Mouse (Mus musculus) intestine, embryonic 15.5 days (tissue): Measurements from ENCODE around the gene Nqo1. TPM values are rescaled to one million over a fixed set of nuclear protein-coding genes. Genes with fewer than 3 reads are reported as not detected.

Source experiments
- ATAC-seq: fragments of 200-750 bp; cut with Nextera tagmentation; 2 replicates; pipeline ENCODE4 v1.8.0; 2017; ENCODE audit warnings: moderate TSS enrichment, moderate library complexity
- H3K27ac ChIP-seq: fragments of 300-500 bp; sonication (generic); 2 replicates; pipeline ENCODE4 v1.5.1; 2015; ENCODE audit warnings: mild to moderate bottlenecking, inconsistent platforms
- H3K27me3 ChIP-seq: fragments of 300-500 bp; sonication (generic); replicated peaks from 2 replicates; pipeline ENCODE4 v1.6.1; 2015; ENCODE audit warnings: inconsistent platforms
- H3K36me3 ChIP-seq: fragments of 300-500 bp; sonication (generic); 2 replicates; pipeline ENCODE4 v1.6.1; 2015; ENCODE audit warnings: inconsistent platforms
- H3K4me1 ChIP-seq: fragments of 300-500 bp; sonication (generic); replicated peaks from 2 replicates; pipeline ENCODE4 v1.6.1; 2015; ENCODE audit warnings: inconsistent platforms
- H3K4me2 ChIP-seq: fragments of 300-500 bp; sonication (generic); replicated peaks from 2 replicates; pipeline ENCODE4 v1.6.1; 2015; ENCODE audit warnings: mild to moderate bottlenecking, inconsistent platforms
- H3K4me3 ChIP-seq: fragments of 300-500 bp; sonication (generic); replicated peaks from 2 replicates; pipeline ENCODE4 v1.5.1; 2015; ENCODE audit warnings: inconsistent platforms
- H3K9ac ChIP-seq: fragments of 300-500 bp; sonication (generic); 2 replicates; pipeline ENCODE4 v1.6.1; 2015; ENCODE audit warnings: inconsistent platforms
- H3K9me3 ChIP-seq: fragments of 300-500 bp; sonication (generic); 2 replicates; pipeline ENCODE4 v1.6.1; 2016; ENCODE audit warnings: inconsistent platforms
- WGBS: fragments of 180-500 bp; shearing (Covaris S2); methylation state at CpG from one replicate; pipeline ENCODE4 v1.1.7; 2015; 5-methylcytosine and 5-hydroxymethylcytosine counted together
- polyA plus RNA-seq: library from polyadenylated mRNA; unstranded; fragments of >200 nt; fragmentation: Nextera tagmentation; extraction: Ambion mirVana; gene quantifications from 2 replicates; pipeline ENCODE4 v1.2.1, GENCODE M21; 2015

Gene Nqo1
- polyA plus RNA-seq, 1 experiment from 2014 or later: 18.2 TPM

GRCm38 (mm10) chr8:107435421-107435961 is 32.5 kb upstream of the Nqo1 start:
- H3K9me3 ChIP-seq: no peaks in the 10 kb centered on the region
- H3K27me3 ChIP-seq: no peaks in the 10 kb centered on the region
- 28% methylated on average over 11 of the region's 11 CpGs for WGBS
- H3K4me2 ChIP-seq: peak overlapping the region; percentile 82
- H3K9ac ChIP-seq: peak overlapping the region; percentile 92; the same call in 1 of the 2 replicates
- peak overlapping the region; percentile 89; the same call in 1 of the 2 replicates for H3K27ac ChIP-seq
- 0 out of 2 replicates have a peak, but pooled peaks cover 11% of the 10 kb centered on the region for H3K4me1 ChIP-seq
- peak; percentile 24 for ATAC-seq
- H3K36me3 ChIP-seq: no peaks in the 10 kb centered on the region
- H3K4me3 ChIP-seq: peak overlapping the region; percentile 90

GRCm38 (mm10) chr8:107430821-107431220 is 27.8 kb upstream of the Nqo1 start:
- no peaks in the 10 kb centered on the region for H3K9me3 ChIP-seq
- H3K9ac ChIP-seq: no peak overlapping the region
- H3K27me3 ChIP-seq: no peaks in the 10 kb centered on the region
- no peak overlapping the region for H3K4me3 ChIP-seq
- H3K4me1 ChIP-seq: 0 out of 2 replicates have a peak, but pooled peaks cover 4% of the 10 kb centered on the region
- 71% methylated on average over 8 of the region's 8 CpGs for WGBS
- H3K36me3 ChIP-seq: no peaks in the 10 kb centered on the region
- ATAC-seq: no peak
- H3K27ac ChIP-seq: no peak overlapping the region
- no peak overlapping the region for H3K4me2 ChIP-seq

- H3K4me1 ChIP-seq: peaks cover 8% of the 10 kb centered on the region
- no peak overlapping the region for H3K4me2 ChIP-seq
- ATAC-seq: no peak
- 0 out of 2 replicates have a peak overlapping the region, but pooled peaks have one; percentile 85 for H3K4me3 ChIP-seq
- no peak overlapping the region for H3K9ac ChIP-seq
- H3K27ac ChIP-seq: no peak overlapping the region
- 0 out of 2 replicates have a peak, but pooled peaks cover 5% of the 10 kb centered on the region for H3K36me3 ChIP-seq
- H3K27me3 ChIP-seq: no peaks in the 10 kb centered on the region
- 42% methylated on average over 8 of the region's 8 CpGs for WGBS
- H3K9me3 ChIP-seq: no peaks in the 10 kb centered on the region
Observed at GRCm38 (mm10) chr8:107425230-107425597, 22.2 kb upstream of the Nqo1 start.

- Histone ChIP-seq H3K4me1 (peaks cover 8% of the 10 kb centered on the region), H3K4me3 (peak within 1 kb of the TSS; percentile 85), H3K36me3 (peaks cover 10% of the 10 kb centered on the region; the same call in 1 of the 2 replicates), H3K27ac (peak within 1 kb of the TSS; percentile 72), H3K4me2 (peak within 1 kb of the TSS; percentile 66), H3K9me3 (no peaks in the 10 kb centered on the region), H3K9ac (peak within 1 kb of the TSS; percentile 91), H3K27me3 (no peaks in the 10 kb centered on the region)
- ATAC-seq: peak; percentile 99
- under 1% methylated on average over 50 of the region's 50 CpGs for WGBS
Observed at GRCm38 (mm10) chr8:107424597-107425229, 21.7 kb upstream of the Nqo1 start, which contains the start of gene Nob1. Nob1 (minus strand) TSS chr8:107425051.

- peaks cover 8% of the 10 kb centered on the region for H3K4me1 ChIP-seq
- 26% methylated on average over 9 of the region's 9 CpGs for WGBS
- peaks cover 14% of the 10 kb centered on the region; the same call in 1 of the 2 replicates for H3K36me3 ChIP-seq
- H3K27me3 ChIP-seq: no peaks in the 10 kb centered on the region
- peak; percentile 10; the same call in 1 of the 2 replicates for ATAC-seq
- H3K27ac ChIP-seq: 0 out of 2 replicates have a peak overlapping the region, but pooled peaks have one; percentile 72
- peak overlapping the region; percentile 66 for H3K4me2 ChIP-seq
- H3K4me3 ChIP-seq: peak overlapping the region; percentile 85
- no peaks in the 10 kb centered on the region for H3K9me3 ChIP-seq
- peak overlapping the region; percentile 91 for H3K9ac ChIP-seq
Observed at GRCm38 (mm10) chr8:107424176-107424575, 21.2 kb upstream of the Nqo1 start.

GRCm38 (mm10) chr8:107417001-107417400 is 14.0 kb upstream of the Nqo1 start:
- Histone ChIP-seq H3K27me3 (no peaks in the 10 kb centered on the region), H3K4me2 (no peak overlapping the region), H3K9me3 (no peaks in the 10 kb centered on the region), H3K27ac (no peak overlapping the region), H3K36me3 (peaks cover 53% of the 10 kb centered on the region), H3K9ac (no peak overlapping the region), H3K4me1 (no peaks in the 10 kb centered on the region), H3K4me3 (no peak overlapping the region)
- WGBS: 92% methylated on average over 12 of the region's 12 CpGs
- no peak for ATAC-seq

- ATAC-seq: no peak
- H3K36me3 ChIP-seq: peaks cover 54% of the 10 kb centered on the region
- WGBS: 89% methylated on average over 10 of the region's 10 CpGs
Observed at GRCm38 (mm10) chr8:107413881-107414280, 10.9 kb upstream of the Nqo1 start.

GRCm38 (mm10) chr8:107412552-107412951 is 9.5 kb upstream of the Nqo1 start:
- H3K4me3 ChIP-seq: no peak overlapping the region
- 89% methylated on average over 8 of the region's 8 CpGs for WGBS
- peaks cover 49% of the 10 kb centered on the region for H3K36me3 ChIP-seq
- ATAC-seq: no peak
- no peaks in the 10 kb centered on the region for H3K9me3 ChIP-seq
- no peak overlapping the region for H3K9ac ChIP-seq
- no peak overlapping the region for H3K27ac ChIP-seq
- no peaks in the 10 kb centered on the region for H3K27me3 ChIP-seq
- no peak overlapping the region for H3K4me2 ChIP-seq
- H3K4me1 ChIP-seq: no peaks in the 10 kb centered on the region

More at GRCm38 (mm10) chr8:107413881-107414280, 10.9 kb upstream of the Nqo1 start:
- no peaks in the 10 kb centered on the region for H3K4me1 ChIP-seq
- no peaks in the 10 kb centered on the region for H3K27me3 ChIP-seq
- no peak overlapping the region for H3K4me3 ChIP-seq
- no peak overlapping the region for H3K27ac ChIP-seq
- H3K9ac ChIP-seq: no peak overlapping the region
- H3K4me2 ChIP-seq: no peak overlapping the region
- no peaks in the 10 kb centered on the region for H3K9me3 ChIP-seq

GRCm38 (mm10) chr8:107411391-107411790 is 8.4 kb upstream of the Nqo1 start:
- no peaks in the 10 kb centered on the region for H3K4me1 ChIP-seq
- H3K27me3 ChIP-seq: no peaks in the 10 kb centered on the region
- H3K36me3 ChIP-seq: peaks cover 44% of the 10 kb centered on the region
- H3K4me3 ChIP-seq: no peak overlapping the region
- no peak overlapping the region for H3K9ac ChIP-seq
- ATAC-seq: no peak
- H3K4me2 ChIP-seq: no peak overlapping the region
- no peaks in the 10 kb centered on the region for H3K9me3 ChIP-seq
- 58% methylated on average over 4 of the region's 4 CpGs for WGBS
- H3K27ac ChIP-seq: no peak overlapping the region

DNA sequence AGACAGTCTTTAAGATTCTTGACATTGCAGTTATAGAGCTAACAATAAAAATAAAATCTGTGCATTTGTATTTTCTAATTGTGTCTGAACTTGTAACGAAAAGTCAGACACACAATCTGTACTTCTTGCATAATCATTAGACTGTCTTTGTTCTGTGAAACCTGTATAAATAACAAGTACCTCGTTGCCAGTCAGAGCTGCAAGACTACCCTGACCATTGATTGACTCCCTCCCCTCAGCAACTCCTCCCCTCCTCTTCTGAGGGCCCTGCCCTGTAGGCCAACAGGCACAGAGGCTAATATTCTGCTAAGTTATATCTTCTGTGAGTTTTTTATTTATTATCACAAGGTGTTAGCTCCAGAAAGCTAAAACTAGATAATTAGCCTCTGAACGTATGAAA is 2.9 kb upstream of the Nqo1 start:
- no peaks in the 10 kb centered on the region for H3K9me3 ChIP-seq
- 0 out of 2 replicates have a peak overlapping the region, but pooled peaks have one; percentile 27 for H3K27ac ChIP-seq
- ATAC-seq: peak; percentile 39; the same call in 1 of the 2 replicates
- no peaks in the 10 kb centered on the region for H3K27me3 ChIP-seq
- no peak overlapping the region for H3K9ac ChIP-seq
- H3K4me1 ChIP-seq: peaks cover 10% of the 10 kb centered on the region
- H3K4me3 ChIP-seq: no peak overlapping the region
- no peak overlapping the region for H3K4me2 ChIP-seq
- H3K36me3 ChIP-seq: peaks cover 14% of the 10 kb centered on the region
- WGBS: 42% methylated on average over 3 of the region's 3 CpGs

GRCm38 (mm10) chr8:107404057-107404456 is 1.1 kb upstream of the Nqo1 start:
- Histone ChIP-seq H3K4me3 (no peak overlapping the region), H3K4me2 (no peak overlapping the region), H3K9me3 (no peaks in the 10 kb centered on the region), H3K27me3 (no peaks in the 10 kb centered on the region), H3K4me1 (peaks cover 10% of the 10 kb centered on the region), H3K36me3 (no peaks in the 10 kb centered on the region), H3K27ac (no peak overlapping the region), H3K9ac (no peak overlapping the region)
- 68% methylated on average over 4 of the region's 4 CpGs for WGBS
- no peak for ATAC-seq

- no peak overlapping the region for H3K9ac ChIP-seq
- no peak overlapping the region for H3K4me3 ChIP-seq
- H3K4me1 ChIP-seq: peaks cover 10% of the 10 kb centered on the region
- H3K27ac ChIP-seq: no peak overlapping the region
- H3K36me3 ChIP-seq: no peaks in the 10 kb centered on the region
- H3K4me2 ChIP-seq: no peak overlapping the region
- H3K9me3 ChIP-seq: no peaks in the 10 kb centered on the region
- ATAC-seq: no peak
- WGBS: 75% methylated on average over 5 of the region's 5 CpGs
- H3K27me3 ChIP-seq: no peaks in the 10 kb centered on the region
Observed at GRCm38 (mm10) chr8:107401866-107402265, 1.1 kb downstream of the Nqo1 start.
